Mouse (Mus musculus) right cerebral cortex, adult 2 months (tissue): Measurements from ENCODE around the gene Runx3.

Source experiments
- DNase-seq, 2 experiments: peaks; one replicate each; pipeline ENCODE4 v3.0.0; 2021 to 2022; ENCODE audit warnings: low spot score in 2 of 2

Gene Runx3

DNA sequence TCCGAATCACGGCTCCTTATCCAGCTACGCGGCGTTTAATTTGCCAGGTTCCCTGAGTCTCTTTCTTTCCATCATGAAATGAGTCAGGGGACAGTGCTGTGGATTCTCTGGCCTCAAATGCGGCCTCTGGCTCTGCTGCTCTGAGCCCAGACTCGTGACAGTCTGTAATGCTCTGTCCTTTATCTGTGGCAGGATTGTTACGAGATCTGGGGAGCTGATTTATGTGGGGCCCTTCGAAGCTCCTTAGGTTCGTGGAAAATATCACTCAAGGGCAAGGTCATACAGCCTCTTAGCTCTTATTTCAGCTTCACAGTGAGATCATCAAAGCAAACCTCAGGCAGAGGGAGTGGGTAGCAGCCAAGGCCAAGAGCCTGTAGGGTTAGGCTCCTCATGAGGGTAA lies 6.2 kb upstream of the Runx3 start:
- no peak for DNase-seq

GRCm38 (mm10) chr4:135115426-135116170 lies 4.9 kb upstream of the Runx3 start:
- no peak for DNase-seq

- DNase-seq = no peak
Measured at GRCm38 (mm10) chr4:135116391-135116790, 4.1 kb upstream of the Runx3 start.

DNA sequence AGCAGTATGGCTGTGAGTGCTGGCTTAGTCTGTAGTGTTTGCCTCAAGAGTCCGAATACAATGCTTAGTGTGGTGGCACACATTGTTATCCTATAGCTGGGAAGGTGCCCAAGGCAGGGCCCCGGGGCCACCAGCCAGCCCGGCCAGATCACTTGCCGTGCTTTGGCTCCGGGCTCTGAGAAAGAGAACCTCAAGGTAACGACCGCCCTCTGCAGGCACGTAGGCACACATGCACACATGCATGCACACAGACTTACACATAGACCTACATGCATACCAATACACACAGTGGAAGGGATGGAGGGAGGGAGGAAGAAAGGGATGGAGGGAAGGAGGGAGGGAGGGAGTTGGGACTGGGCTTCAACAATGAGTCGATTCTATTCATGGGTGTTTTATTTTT lies 2.6 kb upstream of the Runx3 start:
- no peak for DNase-seq

DNA sequence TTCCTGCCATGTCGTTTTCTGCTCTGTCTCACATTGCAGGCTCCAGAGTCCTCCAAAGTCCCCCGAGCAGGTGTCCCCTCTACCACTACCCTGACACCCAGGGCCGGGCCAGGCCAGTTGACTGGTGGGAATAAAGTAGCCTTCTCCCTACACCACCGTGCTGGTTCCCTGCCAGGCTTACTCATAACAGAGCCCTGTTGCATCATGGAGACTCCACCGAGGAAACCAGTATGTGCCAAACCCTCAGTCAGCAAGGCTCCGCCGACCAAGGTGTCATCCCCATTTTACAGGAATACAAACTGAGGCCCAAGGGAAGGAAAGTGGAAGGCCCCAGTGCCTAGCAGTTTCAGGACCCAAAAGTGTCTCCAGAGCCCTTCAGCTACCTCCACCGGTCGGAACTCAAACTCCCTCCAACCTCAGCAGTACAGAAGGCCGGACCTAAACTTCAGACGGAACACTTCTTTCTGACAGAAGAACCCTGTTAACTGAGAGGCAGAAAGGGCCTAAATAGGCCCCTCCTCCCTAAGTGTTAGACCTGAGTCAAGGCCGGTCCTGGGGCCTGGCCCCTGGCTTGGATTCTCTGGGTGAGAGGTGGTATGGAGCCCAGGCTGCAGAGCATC lies 1.5 kb upstream of the Runx3 start:
- no peak for DNase-seq

GRCm38 (mm10) chr4:135123721-135124120 lies 3.3 kb downstream of the Runx3 start:
- no peak for DNase-seq

DNA sequence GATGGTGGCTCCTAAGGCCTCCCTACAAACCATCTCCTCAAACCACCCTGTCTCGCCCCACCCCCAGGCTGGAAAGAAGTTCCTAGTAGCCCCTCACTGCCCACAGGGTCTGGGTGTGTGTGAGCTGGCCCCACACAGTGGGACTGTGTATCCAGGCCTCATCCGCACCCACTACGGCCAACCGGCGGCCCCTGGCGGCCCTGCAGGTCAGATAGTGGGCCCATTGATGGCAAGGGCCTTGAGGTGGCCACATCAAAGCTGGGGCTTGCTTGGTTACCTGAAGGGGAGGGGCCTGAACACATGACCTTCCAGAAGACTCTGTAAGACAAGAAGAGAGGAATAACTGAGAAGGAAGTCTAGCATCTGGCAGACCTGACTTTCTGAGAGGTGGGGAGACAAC lies 4.3 kb downstream of the Runx3 start:
- DNase-seq = no peak

GRCm38 (mm10) chr4:135125152-135125551 lies 4.7 kb downstream of the Runx3 start:
- DNase-seq = no peak

DNA sequence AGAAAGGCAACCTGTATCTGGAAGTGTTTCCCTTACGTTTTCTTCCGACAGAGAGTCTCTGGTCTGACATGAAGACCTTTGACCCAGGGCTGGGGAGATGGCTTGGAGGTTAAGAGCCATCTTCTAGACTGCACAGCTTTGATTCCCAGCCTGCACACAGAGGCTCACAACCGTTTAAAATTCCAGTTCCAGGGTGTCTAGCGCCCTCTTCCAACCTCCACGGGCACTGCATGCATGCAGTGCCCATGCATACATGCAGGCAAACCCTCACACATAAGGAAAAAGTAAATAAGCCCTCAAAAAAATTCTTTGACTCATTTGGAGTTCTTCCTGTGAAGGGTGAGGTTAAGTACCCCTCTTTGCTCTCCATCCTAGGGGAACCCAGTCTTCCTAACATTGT lies 5.9 kb downstream of the Runx3 start:
- DNase-seq = no peak

GRCm38 (mm10) chr4:135128841-135129520 lies 8.5 kb downstream of the Runx3 start:
- DNase-seq = peak in 1 of 2 experiments; percentile 10

- no peak for DNase-seq
Measured at GRCm38 (mm10) chr4:135130156-135130555, 9.7 kb downstream of the Runx3 start.

- no peak for DNase-seq
Measured at GRCm38 (mm10) chr4:135131145-135131544, 10.7 kb downstream of the Runx3 start.

DNA sequence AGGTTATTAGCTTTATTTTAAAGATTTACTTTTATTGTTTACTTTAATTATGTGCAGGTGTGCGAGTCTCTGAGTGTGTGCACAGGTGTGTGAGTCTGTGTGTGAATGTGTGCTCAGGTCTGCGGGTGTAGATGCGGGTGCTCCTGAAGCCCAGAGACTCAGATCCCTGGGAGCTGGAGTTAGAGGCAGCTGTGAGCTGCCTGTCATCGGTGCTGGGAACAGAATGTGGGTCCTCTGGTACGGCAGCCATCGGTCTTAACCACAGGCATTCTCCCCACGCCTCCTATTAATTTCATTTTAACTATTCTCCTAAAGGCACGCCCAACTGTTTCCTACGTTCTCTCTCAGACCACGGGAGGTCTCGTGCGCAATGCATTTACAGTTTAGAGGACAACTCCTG lies 12.3 kb downstream of the Runx3 start:
- DNase-seq = no peak

GRCm38 (mm10) chr4:135133711-135134110 lies 13.3 kb downstream of the Runx3 start:
- no peak for DNase-seq

DNA sequence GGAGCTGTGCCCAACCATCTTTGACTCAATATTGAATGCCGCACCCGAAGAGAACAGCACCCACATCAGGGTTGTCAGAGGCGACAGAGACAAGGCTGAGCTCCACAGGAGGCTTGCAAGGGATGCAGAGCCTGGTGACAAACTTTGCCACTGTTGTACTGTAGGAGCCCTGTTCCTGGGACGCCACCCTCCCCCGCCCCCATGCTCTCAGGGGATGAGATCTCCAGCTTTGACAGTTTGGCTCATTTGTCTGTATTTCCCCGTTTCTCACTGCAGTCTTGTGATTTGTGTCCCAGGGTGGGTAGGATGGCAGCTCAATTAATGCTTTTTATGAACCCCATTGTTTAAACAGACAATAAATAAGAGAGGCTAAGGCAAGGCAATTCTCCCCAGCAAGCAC lies 14.9 kb downstream of the Runx3 start:
- no peak for DNase-seq

- DNase-seq = no peak
Measured at GRCm38 (mm10) chr4:135136202-135136601, 15.8 kb downstream of the Runx3 start.

- no peak for DNase-seq
Measured at GRCm38 (mm10) chr4:135136612-135137011, 16.2 kb downstream of the Runx3 start.

DNA sequence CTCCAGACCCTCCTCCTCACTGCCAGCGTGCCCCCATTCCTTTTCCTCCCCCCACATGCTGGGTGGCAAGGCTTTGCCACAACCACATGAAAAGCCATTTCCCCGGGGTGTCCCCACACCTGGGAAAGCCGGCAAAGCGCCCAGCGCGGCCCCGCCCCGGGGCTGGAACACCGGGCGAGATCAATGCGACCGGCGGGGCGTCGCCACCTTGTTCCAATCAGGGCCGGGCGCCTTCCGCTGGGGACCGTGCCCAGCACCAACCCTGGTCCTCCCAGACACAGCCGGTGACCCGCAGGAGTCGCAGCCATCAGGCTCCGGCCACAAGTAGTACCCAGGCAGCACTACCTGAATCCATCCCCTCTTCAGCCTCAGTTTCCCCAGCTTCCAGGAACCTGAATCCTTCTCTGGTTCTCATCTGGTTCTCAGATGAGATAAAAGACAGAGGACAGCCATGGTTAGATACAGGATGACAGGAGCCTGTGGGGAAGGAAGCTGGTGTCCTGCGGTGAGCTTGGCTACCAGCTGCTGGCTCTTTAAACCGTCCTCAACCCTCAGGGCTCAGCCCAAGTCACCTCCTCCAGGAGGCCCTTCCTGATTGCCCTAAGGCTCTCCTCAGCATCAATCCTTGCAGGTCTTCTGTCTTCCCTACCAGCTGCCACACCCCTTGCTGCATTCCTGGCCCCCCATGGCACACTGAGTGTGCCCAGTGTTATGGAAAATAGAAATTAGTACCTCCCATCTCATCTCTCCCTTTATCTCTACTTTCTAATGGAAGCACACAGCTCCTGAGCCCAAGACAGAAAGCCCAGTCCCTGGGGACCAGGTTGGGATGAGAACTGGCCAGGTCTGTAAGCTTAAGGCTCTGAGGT lies 20.4 kb downstream of the Runx3 start:
- no peak for DNase-seq

GRCm38 (mm10) chr4:135141720-135142119 lies 21.3 kb downstream of the Runx3 start:
- DNase-seq = no peak

- DNase-seq = no peak
Measured at GRCm38 (mm10) chr4:135146734-135147133, 26.3 kb downstream of the Runx3 start.

DNA sequence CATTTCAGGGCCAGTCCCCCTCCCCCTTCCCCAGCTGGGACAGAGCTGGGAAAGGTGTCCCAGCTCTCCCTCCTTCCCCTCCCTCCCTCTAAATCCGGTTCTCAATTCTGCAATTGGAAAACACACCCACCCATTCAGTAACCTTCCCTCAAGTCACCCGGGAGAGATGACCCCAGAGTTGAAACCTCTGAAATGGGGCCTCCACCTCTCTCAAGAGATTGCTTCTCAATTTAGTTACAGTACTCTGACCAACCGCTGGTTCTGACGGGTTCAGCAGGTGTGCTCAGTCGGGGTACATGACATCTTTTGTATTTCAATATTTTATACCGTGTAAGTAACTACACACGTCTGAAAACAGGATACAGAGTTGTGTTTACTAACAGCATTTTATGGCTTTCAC lies 28.2 kb downstream of the Runx3 start:
- DNase-seq = no peak
